Mouse (Mus musculus): ENCODE measurements around the gene Satl1. TPM values are rescaled to one million over a fixed set of nuclear protein-coding genes. Genes with fewer than 3 reads are reported as not detected.

Gene Satl1
- not detected in 2 replicates for polyA plus RNA-seq (2012; rRNA removed)

GRCm38 (mm10) chrX:112406679-112407078, at the start of gene Satl1:
Gene Satl1 (minus strand): TSS chrX:112406779.

Other genes starting within 250 kb of the Satl1 start
- not detected in 2 replicates for gene 4933403O08Rik, start 167.7 kb downstream of the Satl1 start, polyA plus RNA-seq (2012; rRNA removed)
- 2.0 and 3.4 TPM in 2 replicates for gene Apool, start 95.4 kb downstream of the Satl1 start, polyA plus RNA-seq (2012; rRNA removed)
- gene 2010106E10Rik, start 88.5 kb upstream of the Satl1 start, polyA plus RNA-seq (2012; rRNA removed) = 0.12 TPM in 2 replicates
- gene Zfp711, start 193.7 kb upstream of the Satl1 start, polyA plus RNA-seq (2012; rRNA removed) = 0.02 and 0.05 TPM in 2 replicates